Mouse (Mus musculus) spleen, postnatal 36 days (tissue): ENCODE measurements around the gene Tyrobp.

Source experiments
- DNase-seq, 2 experiments: peaks; one replicate each; pipeline ENCODE4 v3.0.0; 2022; ENCODE audit warnings: low spot score in 2 of 2, mixed read lengths in 1 of 2

Tyrobp gene

GRCm38 (mm10) chr7:30463568-30463967 is 50.0 kb downstream of the Tyrobp start:
- no peak for DNase-seq

- no peak for DNase-seq
Observed at GRCm38 (mm10) chr7:30463996-30464395, 50.4 kb downstream of the Tyrobp start.

- no peak for DNase-seq
Observed at GRCm38 (mm10) chr7:30464816-30465300, 51.3 kb downstream of the Tyrobp start.
